Mouse (Mus musculus) c-Kit-negative CD71-positive TER-119-positive erythroid progenitor cells, embryonic 14.5 days (primary cell): Measurements from ENCODE around the gene Trp53bp2.

ENCODE experiments used
- DNase-seq: peaks from one replicate; pipeline ENCODE4 v3.0.0-alpha.2; 2013; ENCODE audit warnings: low read depth, low spot score

Gene Trp53bp2

DNA sequence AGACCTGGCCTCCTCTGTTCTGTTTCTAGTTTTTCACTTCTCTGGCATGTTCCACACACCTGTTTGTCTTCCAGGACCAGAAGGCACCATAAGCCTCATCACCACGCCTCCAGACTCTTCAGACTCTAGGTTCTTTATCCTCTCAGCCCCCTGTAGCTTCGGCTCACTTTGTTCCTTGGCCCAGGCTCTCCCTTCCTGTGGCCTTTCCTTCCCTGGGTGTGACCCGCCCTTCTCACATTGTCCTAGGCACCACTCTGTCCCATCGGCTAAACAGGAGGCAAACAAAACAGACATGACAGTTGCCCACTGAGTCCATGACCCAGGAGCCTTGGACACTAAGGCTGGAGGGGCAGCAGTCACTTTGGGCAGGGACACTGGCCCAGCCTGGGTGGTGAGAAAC lies 91.3 kb downstream of the Trp53bp2 start:
- no peak for DNase-seq

DNA sequence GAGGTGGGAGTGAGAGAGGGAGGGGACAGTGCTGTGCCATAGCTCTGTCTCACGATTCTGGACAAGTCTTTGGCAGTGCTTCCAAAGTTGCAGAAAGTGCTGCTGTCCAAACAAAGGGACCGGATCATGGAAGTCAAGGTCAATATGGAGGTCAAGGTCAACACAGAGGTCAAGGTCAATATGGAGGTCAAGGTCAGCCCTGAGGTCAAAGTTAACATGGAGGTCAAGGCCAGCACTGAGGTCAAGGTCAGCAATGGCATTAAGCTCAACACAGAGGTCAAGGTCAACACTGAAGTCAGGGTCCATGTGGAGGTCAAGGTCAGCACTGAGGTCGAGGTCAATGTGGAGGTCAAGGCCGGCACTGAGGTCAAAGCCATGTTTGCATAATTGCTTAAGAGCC lies 91.9 kb downstream of the Trp53bp2 start:
- DNase-seq = no peak

DNA sequence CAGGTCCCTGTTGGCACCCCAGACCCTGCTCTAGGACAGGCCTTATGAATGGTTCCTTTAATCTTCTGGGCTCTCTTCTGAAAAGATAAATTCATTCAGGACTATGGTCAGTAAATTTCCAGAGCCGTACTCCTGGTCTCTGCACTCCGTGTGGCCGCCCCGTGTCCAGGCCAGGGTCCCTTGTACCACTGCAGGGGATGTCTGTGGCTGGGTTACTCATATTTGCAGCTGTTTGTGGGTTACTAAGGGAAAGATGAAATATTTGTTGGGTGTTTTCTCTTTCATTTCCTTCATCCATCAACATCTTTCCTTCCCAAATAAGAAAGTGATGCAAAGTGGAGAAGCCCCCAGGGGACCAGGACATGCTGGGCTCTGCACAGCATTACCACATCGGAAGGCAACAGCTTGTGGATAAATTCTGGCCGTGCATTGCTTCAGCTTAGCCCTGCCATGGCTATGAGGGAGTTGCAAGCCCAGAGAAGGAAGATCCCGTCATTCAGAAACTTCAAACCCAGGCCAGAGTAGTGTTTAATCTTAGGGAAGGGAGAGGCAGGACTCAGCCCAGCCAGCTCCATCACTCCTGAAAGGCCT lies 92.9 kb downstream of the Trp53bp2 start:
- DNase-seq = no peak

DNA sequence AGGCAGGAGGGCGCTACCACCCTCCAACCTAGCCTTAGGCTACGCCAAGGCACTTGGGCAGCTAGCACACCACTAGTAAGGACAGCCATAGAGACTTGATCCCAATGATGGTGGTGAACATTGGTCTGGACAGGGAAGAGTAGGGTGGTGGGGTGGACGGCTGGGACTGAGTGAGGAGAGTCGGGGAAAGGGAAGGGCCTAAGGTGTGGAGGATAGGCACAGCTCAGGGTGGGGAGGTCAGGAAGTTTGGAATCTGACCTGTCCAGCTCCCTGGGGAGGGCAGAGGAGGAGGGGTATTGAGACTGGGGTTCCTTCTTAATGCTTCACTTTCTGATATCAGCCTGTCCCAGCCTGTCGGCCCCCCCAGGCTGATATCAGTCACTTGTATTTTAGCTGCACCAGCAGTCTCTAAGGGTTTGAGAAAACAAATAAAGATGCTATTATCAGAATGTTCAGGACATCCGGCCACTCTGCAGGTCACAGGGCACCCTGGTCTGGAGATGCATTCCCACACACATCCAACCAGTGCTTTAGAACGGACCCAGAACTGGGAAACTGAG lies 93.6 kb downstream of the Trp53bp2 start:
- no peak for DNase-seq

DNA sequence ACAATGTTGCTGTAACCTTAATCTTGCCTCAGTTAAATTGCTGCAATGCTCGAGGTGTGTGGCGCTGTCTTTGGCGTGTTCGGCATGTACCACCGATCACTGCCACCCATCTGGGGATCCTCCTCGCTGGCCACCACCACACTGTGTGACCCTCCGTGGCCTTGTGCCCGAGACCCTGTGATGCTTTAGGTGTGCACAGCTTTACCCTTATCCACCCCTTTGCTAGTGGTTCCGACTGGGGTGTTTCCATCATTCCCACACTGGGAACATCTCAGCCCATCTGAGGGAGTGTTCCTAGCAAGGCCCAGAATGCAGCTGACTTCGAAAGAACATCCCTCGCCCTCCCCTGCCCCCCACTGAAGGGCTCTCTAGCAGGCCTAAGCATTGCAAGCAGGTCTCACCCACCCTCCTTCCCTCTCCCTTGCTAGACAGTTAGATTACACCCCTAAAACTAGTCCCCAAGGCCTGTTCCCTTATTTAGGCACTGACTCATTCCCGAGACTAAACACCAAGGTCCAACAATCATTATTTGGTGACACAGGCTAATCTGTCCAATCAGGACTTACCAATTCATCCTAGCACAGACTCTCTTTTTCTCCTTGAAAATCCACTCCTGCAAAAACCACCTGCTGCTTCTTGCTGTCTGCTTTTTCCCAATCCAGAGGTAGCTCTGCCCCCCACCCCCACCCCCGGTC lies 94.4 kb downstream of the Trp53bp2 start:
- no peak for DNase-seq

DNA sequence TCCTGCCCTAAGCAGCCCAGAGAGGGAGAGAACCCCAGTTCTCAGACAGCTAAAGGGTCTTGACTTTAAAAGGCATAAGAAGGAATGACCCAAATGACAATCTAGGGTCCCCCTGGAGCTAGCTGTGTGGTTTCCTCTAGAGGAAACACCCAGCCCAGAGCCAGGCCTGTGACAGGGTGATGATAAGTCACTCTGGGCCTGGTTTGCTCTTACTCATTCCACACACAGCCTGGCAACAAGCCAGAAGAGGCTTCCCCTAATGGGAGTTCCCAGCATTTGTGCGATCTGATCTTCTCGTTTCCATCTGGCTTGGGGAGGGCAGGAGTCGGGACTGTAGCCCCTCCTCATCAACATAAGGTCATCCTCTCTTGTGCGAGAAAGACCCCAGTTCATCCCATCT lies 95.3 kb downstream of the Trp53bp2 start:
- no peak for DNase-seq

DNA sequence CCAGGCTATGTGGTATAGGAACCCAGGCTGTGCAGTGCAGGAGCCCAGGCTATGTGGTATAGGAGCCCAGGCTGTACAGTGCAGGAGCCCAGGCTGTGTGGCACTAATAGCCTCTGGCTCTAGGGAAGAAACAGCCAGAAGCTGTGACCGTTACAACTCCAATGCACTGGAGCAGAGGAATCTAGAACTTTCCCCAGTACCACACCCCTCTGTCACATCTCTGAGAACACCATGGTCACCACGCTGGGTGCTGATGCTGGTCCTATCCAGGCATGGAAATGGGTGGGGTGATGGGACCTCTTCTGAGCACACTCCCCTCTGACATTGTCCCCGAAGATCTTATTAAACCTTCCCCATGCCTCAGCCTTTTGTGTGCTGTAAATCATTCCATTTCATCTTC lies 96.3 kb downstream of the Trp53bp2 start:
- DNase-seq = no peak

DNA sequence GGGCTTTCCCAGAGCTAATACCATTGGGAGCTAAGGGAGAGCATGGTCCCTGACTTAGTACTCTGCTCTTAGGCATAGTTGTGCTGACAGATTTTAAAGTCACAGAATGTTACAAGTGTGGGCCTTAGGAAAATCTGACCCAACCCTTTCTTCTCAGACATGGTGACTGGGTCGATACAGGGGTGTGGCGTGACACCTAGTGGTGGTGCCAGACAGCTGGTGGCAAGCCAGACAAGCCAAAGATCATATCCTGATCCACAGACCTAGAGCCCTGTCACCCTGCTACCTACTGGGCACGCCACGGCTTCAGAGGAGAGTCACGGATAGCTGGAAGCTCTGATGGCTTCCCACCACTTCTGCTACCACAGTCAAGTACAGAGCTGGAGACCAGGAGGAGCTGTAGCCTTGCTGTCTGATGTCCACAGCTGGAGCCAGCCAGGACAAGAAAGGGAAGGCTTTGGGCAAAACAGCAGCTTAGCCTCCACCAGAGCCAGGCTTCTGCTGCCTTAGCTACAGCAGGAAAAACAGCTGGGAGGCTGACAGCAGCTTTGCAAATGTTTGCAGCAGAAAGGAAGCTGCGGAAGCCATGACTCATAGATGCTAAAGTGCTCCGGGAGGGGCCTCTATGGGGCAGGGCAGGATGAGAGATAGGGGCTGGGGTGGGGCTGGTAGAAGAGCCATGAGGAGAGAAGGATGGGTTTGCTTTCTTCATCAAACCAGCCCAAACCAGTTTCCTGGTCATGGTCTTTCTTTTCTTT lies 97.4 kb downstream of the Trp53bp2 start:
- no peak for DNase-seq

DNA sequence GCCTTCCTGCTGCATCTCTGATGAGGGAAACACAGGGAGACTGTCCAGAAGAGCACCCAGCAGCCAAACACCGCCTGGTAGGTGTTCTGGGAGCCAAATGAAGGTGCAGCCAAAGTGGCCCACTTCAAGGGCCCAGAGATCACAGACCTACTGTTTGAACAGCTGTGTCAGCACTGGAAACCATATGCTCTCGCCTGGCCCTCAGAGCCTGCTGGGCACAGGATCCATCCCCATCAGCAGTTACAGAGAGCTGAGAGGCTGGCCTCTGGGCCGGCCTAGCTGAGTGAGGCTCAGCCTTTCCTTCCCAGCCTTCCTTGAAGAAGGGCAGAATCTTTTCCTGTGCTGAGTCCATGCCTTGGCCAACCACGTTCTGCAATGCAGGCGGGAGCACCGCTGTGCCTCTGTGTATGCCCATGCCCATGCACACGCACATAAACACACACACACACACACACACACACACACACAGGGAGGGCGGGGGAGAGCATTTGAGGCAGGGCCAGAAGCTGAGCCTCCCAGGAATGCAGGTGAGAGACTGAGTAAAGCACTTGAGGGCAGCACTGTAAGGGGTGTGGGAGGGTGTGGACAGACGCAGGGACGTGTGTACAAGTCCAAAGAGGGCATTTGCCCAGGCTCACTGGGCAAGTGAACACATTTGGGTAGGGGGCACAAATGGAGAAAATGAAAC lies 100.3 kb downstream of the Trp53bp2 start:
- DNase-seq = no peak

DNA sequence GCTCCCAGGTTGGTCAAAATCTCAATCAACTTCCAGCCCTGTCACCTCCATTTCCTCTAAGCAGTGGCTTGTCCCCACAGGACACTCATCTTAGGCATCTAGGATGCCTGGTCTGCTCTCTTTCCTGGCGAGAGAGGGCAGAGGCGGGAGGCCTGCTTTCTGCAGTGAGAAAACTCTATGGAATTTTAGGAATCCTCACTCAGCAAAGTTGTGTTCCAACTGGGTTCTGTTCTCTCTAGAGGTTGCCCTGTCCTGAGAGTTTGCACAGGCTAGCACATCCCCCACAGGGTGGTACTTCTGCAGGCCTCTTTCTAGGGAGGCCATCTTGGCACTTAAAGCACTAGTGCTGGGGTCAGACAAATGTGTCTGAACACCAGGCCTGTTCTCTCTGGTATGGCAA lies 102.1 kb downstream of the Trp53bp2 start:
- no peak for DNase-seq

DNA sequence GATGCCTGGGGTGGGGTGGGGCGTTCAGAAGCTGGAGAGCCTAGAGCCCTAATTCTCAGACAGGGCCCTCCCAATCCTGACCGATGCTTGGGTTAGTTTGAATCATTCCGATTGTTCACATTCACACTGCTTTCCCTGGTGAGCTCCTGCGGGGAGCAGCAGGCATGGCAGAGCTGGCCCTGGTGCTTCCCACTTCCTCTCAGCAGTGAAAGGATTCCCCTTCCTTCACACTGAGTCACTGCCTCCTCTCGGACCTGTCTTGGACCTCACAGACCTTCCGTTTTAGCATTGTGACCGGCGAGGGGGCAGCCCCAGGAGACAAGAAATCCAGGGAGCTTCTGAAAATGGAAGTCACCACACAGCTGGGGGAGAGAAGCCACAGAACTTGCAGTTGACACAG lies 102.8 kb downstream of the Trp53bp2 start:
- no peak for DNase-seq
